Mouse (Mus musculus): Measurements from ENCODE around the gene Alg1.

- no peak for TF ChIP-seq POLR2A (IDR thresholded peaks at IDR 0.05; ENCODE audit: low read depth, low read length)
- TF ChIP-seq CTCF (IDR thresholded peaks at IDR 0.05; ENCODE audit: extremely low read depth, insufficient read length, insufficient replicate concordance, low read depth, low read length), result no peak
Observed at GRCm38 (mm10) chr16:5222140-5222539, 11.3 kb upstream of the Alg1 start, which contains the start of gene AU021092.

Data from small intestine, adult 2 months (tissue).